Mouse (Mus musculus) heart, postnatal 0 days (tissue): Measurements from ENCODE around the gene Mknk1. TPM values are rescaled to one million over a fixed set of nuclear protein-coding genes. Genes with fewer than 3 reads are reported as not detected.

ENCODE experiments used
- ATAC-seq: fragments of 200-750 bp; cut with Nextera tagmentation; 2 replicates; pipeline ENCODE4 v1.8.0; 2017; ENCODE audit warnings: low read depth, moderate number of reproducible peaks, moderate library complexity; ENCODE audit not compliant: insufficient read depth
- DNase-seq: peaks from one replicate; pipeline ENCODE4 v3.0.0-alpha.2; 2016; ENCODE audit warnings: low spot score
- H3K27ac ChIP-seq: fragments of 300-500 bp; sonication (generic); 2 replicates; pipeline ENCODE4 v1.5.1; 2014; ENCODE audit warnings: low read depth, mild to moderate bottlenecking
- H3K27me3 ChIP-seq: fragments of 300-500 bp; sonication (generic); 2 replicates; pipeline ENCODE4 v1.6.1; 2014; ENCODE audit warnings: low read length, mixed read lengths; ENCODE audit not compliant: control insufficient read depth, insufficient read depth
- H3K36me3 ChIP-seq: fragments of 300-500 bp; sonication (generic); replicated peaks from 2 replicates; pipeline ENCODE4 v1.6.1; 2014; ENCODE audit warnings: low read length, mixed read lengths; ENCODE audit not compliant: control insufficient read depth, insufficient read depth
- H3K4me1 ChIP-seq: fragments of 300-500 bp; sonication (generic); 2 replicates; pipeline ENCODE4 v1.6.1; 2014; ENCODE audit warnings: antibody characterized with exemption; ENCODE audit not compliant: control insufficient read depth, insufficient read depth
- H3K4me2 ChIP-seq: fragments of 300-500 bp; sonication (generic); 2 replicates; pipeline ENCODE4 v1.6.1; 2014; ENCODE audit warnings: low read depth, mild to moderate bottlenecking, low read length, moderate library complexity
- H3K4me3 ChIP-seq: fragments of 300-500 bp; sonication (generic); 2 replicates; pipeline ENCODE4 v1.5.1; 2014; ENCODE audit warnings: low read depth, low read length
- H3K9ac ChIP-seq: fragments of 300-500 bp; sonication (generic); replicated peaks from 2 replicates; pipeline ENCODE4 v1.6.1; 2014; ENCODE audit warnings: low read depth, low read length, mixed read lengths
- H3K9me3 ChIP-seq: fragments of 300-500 bp; sonication (generic); replicated peaks from 2 replicates; pipeline ENCODE4 v1.6.1; 2016; ENCODE audit warnings: low read length; ENCODE audit not compliant: control insufficient read depth
- CTCF ChIP-seq: IDR thresholded peaks from 2 replicates; pipeline ENCODE4 v1.5.1; 2016; ENCODE audit warnings: antibody characterized with exemption, control low read depth, low read depth
- EP300 ChIP-seq: IDR thresholded peaks from 2 replicates; pipeline ENCODE4 v1.6.1; 2016; ENCODE audit warnings: antibody characterized with exemption, low read depth
- WGBS: fragments of 180-500 bp; shearing (Covaris S2); extraction: QIAGEN DNeasy Blood & Tissue Kit; methylation state at CpG from one replicate; pipeline ENCODE4 v1.1.7; 2014; 5-methylcytosine and 5-hydroxymethylcytosine counted together
- polyA plus RNA-seq: library from polyadenylated mRNA; unstranded; fragments of >200 nt; fragmentation: Nextera tagmentation; extraction: Ambion mirVana; gene quantifications from 2 replicates; pipeline ENCODE4 v1.2.1, GENCODE M21; 2015
- total RNA-seq: library from RNA; depleted of rRNA; stranded (reverse); fragments of >200 nt; gene quantifications from 2 replicates; pipeline ENCODE4 v1.2.3, GENCODE M21; 2014; ENCODE audit warnings: low replicate concordance

Gene Mknk1
- total and polyA plus RNA-seq, 2 experiments from 2014 or later, result 15.4 to 15.5 TPM

- ATAC-seq (no peak), DNase-seq (no peak)
- Histone ChIP-seq H3K4me1 (peaks cover 9% of the 10 kb centered on the region), H3K4me3 (no peak overlapping the region), H3K27me3 (no peaks in the 10 kb centered on the region), H3K4me2 (no peak overlapping the region), H3K36me3 (peaks cover 45% of the 10 kb centered on the region), H3K27ac (no peak overlapping the region), H3K9me3 (no peaks in the 10 kb centered on the region), H3K9ac (no peak overlapping the region)
- 94% methylated on average over 22 of the region's 22 CpGs for WGBS
- TF ChIP-seq CTCF (no peak), EP300 (no peak)
Measured at GRCm38 (mm10) chr4:115831221-115831620, 7.8 kb upstream of the Mknk1 start.

- Histone ChIP-seq H3K9me3 (no peaks in the 10 kb centered on the region), H3K27me3 (no peaks in the 10 kb centered on the region), H3K27ac (no peak overlapping the region), H3K36me3 (peaks cover 45% of the 10 kb centered on the region), H3K4me1 (peaks cover 9% of the 10 kb centered on the region), H3K9ac (no peak overlapping the region), H3K4me3 (no peak overlapping the region), H3K4me2 (no peak overlapping the region)
- 46% methylated on average over 2 of the region's 2 CpGs for WGBS
- TF ChIP-seq CTCF, result no peak
- TF ChIP-seq EP300, result no peak
- no peak for DNase-seq
- no peak for ATAC-seq
Measured at GRCm38 (mm10) chr4:115832040-115832439, 7.0 kb upstream of the Mknk1 start.

- no peak overlapping the region for H3K4me2 ChIP-seq
- 55% methylated on average over 2 of the region's 2 CpGs for WGBS
- H3K27me3 ChIP-seq, result no peaks in the 10 kb centered on the region
- no peak overlapping the region for H3K4me3 ChIP-seq
- DNase-seq (no peak), ATAC-seq (no peak)
- H3K9me3 ChIP-seq, result no peaks in the 10 kb centered on the region
- no peak overlapping the region for H3K9ac ChIP-seq
- no peak overlapping the region for H3K27ac ChIP-seq
- H3K36me3 ChIP-seq, result peaks cover 45% of the 10 kb centered on the region
- peaks cover 11% of the 10 kb centered on the region for H3K4me1 ChIP-seq
- TF ChIP-seq EP300 (no peak), CTCF (no peak)
Measured at GRCm38 (mm10) chr4:115835576-115835975, 3.4 kb upstream of the Mknk1 start.

GRCm38 (mm10) chr4:115838196-115838595, 802 bp upstream of the Mknk1 start:
- DNase-seq (no peak), ATAC-seq (no peak)
- Histone ChIP-seq H3K9me3 (no peaks in the 10 kb centered on the region), H3K27me3 (no peaks in the 10 kb centered on the region), H3K27ac (no peak overlapping the region), H3K9ac (no peak overlapping the region), H3K4me2 (peak overlapping the region; percentile 79), H3K36me3 (peaks cover 25% of the 10 kb centered on the region), H3K4me3 (peak overlapping the region; percentile 87; the same call in 1 of the 2 replicates), H3K4me1 (peaks cover 11% of the 10 kb centered on the region)
- TF ChIP-seq CTCF (no peak), EP300 (no peak)
- 78% methylated on average over 4 of the region's 4 CpGs for WGBS

GRCm38 (mm10) chr4:115839956-115840355, 958 bp downstream of the Mknk1 start:
- DNase-seq (no peak), ATAC-seq (no peak)
- Histone ChIP-seq H3K4me3 (peak overlapping the region; percentile 87), H3K27me3 (no peaks in the 10 kb centered on the region), H3K36me3 (peaks cover 9% of the 10 kb centered on the region), H3K4me2 (peak overlapping the region; percentile 79), H3K9ac (no peak overlapping the region), H3K9me3 (no peaks in the 10 kb centered on the region), H3K27ac (no peak overlapping the region), H3K4me1 (peaks cover 11% of the 10 kb centered on the region)
- TF ChIP-seq EP300 (no peak), CTCF (no peak)
- WGBS, result 47% methylated on average over 4 of the region's 4 CpGs

- TF ChIP-seq CTCF (no peak), EP300 (no peak)
- no peak overlapping the region for H3K27ac ChIP-seq
- H3K36me3 ChIP-seq, result 0 out of 2 replicates have a peak, but pooled peaks cover under 1% of the 10 kb centered on the region
- no peak for DNase-seq
- no peaks in the 10 kb centered on the region for H3K27me3 ChIP-seq
- H3K4me1 ChIP-seq, result peaks cover 11% of the 10 kb centered on the region
- no peak overlapping the region for H3K4me2 ChIP-seq
- ATAC-seq, result no peak
- H3K4me3 ChIP-seq, result no peak overlapping the region
- 83% methylated on average over 4 of the region's 4 CpGs for WGBS
- no peaks in the 10 kb centered on the region for H3K9me3 ChIP-seq
- no peak overlapping the region for H3K9ac ChIP-seq
Measured at GRCm38 (mm10) chr4:115840842-115841241, 1.8 kb downstream of the Mknk1 start.
